In genomic region chr3:95965518-95966451, GRCm38 (mm10) we compare ENCODE assay signal across 8 mouse cellular contexts. TPM values are rescaled to one million over a fixed set of nuclear protein-coding genes. Genes with fewer than 3 reads are reported as not detected.
DNase-seq lines count a peak whose midpoint lies in the region; ATAC-seq and TF ChIP-seq lines count a peak whose summit lies in the region.
"Had no signal": no experiment of that assay in that cellular context is flagged by ENCODE, and none has a peak within 500 bp of the region (broad histone marks: within the 10 kb centered on the region; RNA-seq: fewer than 3 reads in every experiment).

No protein-coding gene starts in this region.

- 0 out of 2 replicates have a peak overlapping the region, but pooled peaks have one; percentile 21 for H3K4me3 ChIP-seq in embryonic facial prominence, embryonic 10.5 days
- 0 out of 2 replicates have a peak overlapping the region, but pooled peaks have one; percentile 10 for H3K4me3 ChIP-seq in midbrain, embryonic 12.5 days
- H3K4me3 ChIP-seq: erythroblast, embryonic 14.5 days had no signal

- peak; percentile 78 for TF ChIP-seq CTCF in Patski (IDR thresholded peaks at IDR 0.05)

- no peaks in the 10 kb centered on the region for H3K27me3 ChIP-seq in Patski
- H3K27me3 ChIP-seq in embryonic facial prominence, embryonic 10.5 days (replicated peaks; ENCODE audit: low read depth, poor library complexity, severe bottlenecking), result no peaks in the 10 kb centered on the region
- H3K27me3 ChIP-seq in midbrain, embryonic 12.5 days, result no peaks in the 10 kb centered on the region

- H3K9ac ChIP-seq in midbrain, embryonic 12.5 days (replicated peaks), result no peak overlapping the region

- DNase-seq in left cerebral cortex, postnatal 25 days (ENCODE audit: low spot score in 2 of 2), result peak; percentile 52 to 84
- no peak for DNase-seq in left cerebral cortex, postnatal 14 days (ENCODE audit: low spot score in 2 of 2)
- no peak for DNase-seq in Patski (ENCODE audit: low read depth, low spot score)
- DNase-seq in embryonic facial prominence, embryonic 10.5 days (ENCODE audit: low spot score), result peak; percentile 36
- peak; percentile 72 for DNase-seq in induced T-regulatory cell, adult 2 months (ENCODE audit: low read depth)
- DNase-seq in urinary bladder, adult 2 months (ENCODE audit: low spot score), result no peak

- CTCF ChIA-PET in Patski (lab: Charles Lee), result interaction anchor here (0.8 to 2.7 kb wide), 30 partner anchors 9 to 317 kb away, joined by 3 to 24 read pairs (median 3); partner anchors contain the start of gene Vps45

- no peaks in the 10 kb centered on the region for H3K36me3 ChIP-seq in embryonic facial prominence, embryonic 10.5 days (replicated peaks)
- no peaks in the 10 kb centered on the region for H3K36me3 ChIP-seq in midbrain, embryonic 12.5 days

- H3K4me2 ChIP-seq in midbrain, embryonic 12.5 days (replicated peaks), result peak overlapping the region; percentile 35; the same call in 1 of the 2 replicates

- 13% methylated on average over 7 of the region's 7 CpGs for WGBS in embryonic facial prominence, embryonic 10.5 days
- WGBS in midbrain, embryonic 12.5 days, result 10% methylated on average over 7 of the region's 7 CpGs

- POLR2A ChIA-PET in Patski (lab: Charles Lee), result interaction anchor here (0.6 to 1.5 kb wide), 8 partner anchors 9 to 137 kb away, joined by 3 to 8 read pairs (median 3); partner anchors contain the start of gene Vps45

- H3K4me1 ChIP-seq in embryonic facial prominence, embryonic 10.5 days, result peaks cover 12% of the 10 kb centered on the region
- H3K4me1 ChIP-seq in midbrain, embryonic 12.5 days, result peaks cover 5% of the 10 kb centered on the region; the same call in 1 of the 2 replicates

- ATAC-seq in Patski, result peak; percentile 11
- no peak for ATAC-seq in midbrain, embryonic 12.5 days (ENCODE audit: low FRiP score, low read depth)

- no peak overlapping the region for H3K27ac ChIP-seq in embryonic facial prominence, embryonic 10.5 days (replicated peaks)
- no peak overlapping the region for H3K27ac ChIP-seq in midbrain, embryonic 12.5 days (replicated peaks)

- no peaks in the 10 kb centered on the region for H3K9me3 ChIP-seq in embryonic facial prominence, embryonic 10.5 days
- H3K9me3 ChIP-seq in midbrain, embryonic 12.5 days, result no peaks in the 10 kb centered on the region

- in situ Hi-C loops in Patski (cut with MboI; ENCODE audit: low pct_unique_long_range_greater_than_20kb), result loop anchor here (5.0 kb wide), 1 partner anchor 182 kb away; no protein-coding TSS in a partner anchor

- intact Hi-C loops in left cerebral cortex, postnatal 25 days (cut with DNase I), result loop anchor here (1.0 to 5.0 kb wide), 2 partner anchors 87 to 182 kb away; no protein-coding TSS in a partner anchor
- intact Hi-C loops in left cerebral cortex, postnatal 14 days (cut with DNase I), result loop anchor here (1.0 to 10.0 kb wide), 2 partner anchors 87 to 179 kb away; no protein-coding TSS in a partner anchor

RNA-seq across cellular contexts. Expression of gene Plekho1, which starts 30.0 kb away (rescaled TPM):
- total RNA-seq in left cerebral cortex, postnatal 25 days (2021), result 10 to 100 TPM; 71.6 to 84.8 TPM
- 10 to 100 TPM; 67.5 to 69.7 TPM for total RNA-seq in left cerebral cortex, postnatal 14 days (2021)
- polyA plus RNA-seq in Patski (2021), result 118 TPM
- 73.2 and 78.5 TPM in 2 replicates for polyA plus RNA-seq in embryonic facial prominence, embryonic 10.5 days (2016; fragmentation: Nextera tagmentation; extraction: Ambion mirVana)
- polyA plus RNA-seq in midbrain, embryonic 12.5 days (2016; fragmentation: Nextera tagmentation; extraction: Ambion mirVana), result 80.1 and 82.5 TPM in 2 replicates
- 196 and 224 TPM in 2 replicates for polyA plus RNA-seq in urinary bladder, adult 2 months (2012; rRNA removed)

RNA-seq across cellular contexts. Expression of gene Anp32e, which starts 36.7 kb away (rescaled TPM):
- 100 to 1,000 TPM in 1 of 2 experiments, 10 to 100 TPM in 1; 95.1 to 109 TPM for total RNA-seq in left cerebral cortex, postnatal 25 days (2021)
- total RNA-seq in left cerebral cortex, postnatal 14 days (2021), result 100 to 1,000 TPM in 1 of 2 experiments, 10 to 100 TPM in 1; 95.6 to 107 TPM
- polyA plus RNA-seq in Patski (2021), result 224 TPM
- 369 and 371 TPM in 2 replicates for polyA plus RNA-seq in embryonic facial prominence, embryonic 10.5 days (2016; fragmentation: Nextera tagmentation; extraction: Ambion mirVana)
- 328 and 374 TPM in 2 replicates for polyA plus RNA-seq in midbrain, embryonic 12.5 days (2016; fragmentation: Nextera tagmentation; extraction: Ambion mirVana)
- 53.4 and 78.9 TPM in 2 replicates for polyA plus RNA-seq in urinary bladder, adult 2 months (2012; rRNA removed)

Comparison
In these comparisons a context has a peak if more than half of its experiments do, and no peak if none do; other contexts are left out.
1. DNase-seq: peak in left cerebral cortex, postnatal 25 days (2 of 2), embryonic facial prominence, embryonic 10.5 days (single experiment) and induced T-regulatory cell, adult 2 months (single experiment); none in left cerebral cortex, postnatal 14 days (0 of 2), Patski (single experiment) and urinary bladder, adult 2 months (single experiment).